Mouse (Mus musculus) forebrain, postnatal 0 days (tissue): Measurements from ENCODE around the gene Slc23a2. TPM values are rescaled to one million over a fixed set of nuclear protein-coding genes. Genes with fewer than 3 reads are reported as not detected.

Source experiments
- ATAC-seq: fragments of 200-750 bp; cut with Nextera tagmentation; 2 replicates; pipeline ENCODE4 v1.8.0; 2017; ENCODE audit warnings: mild to moderate bottlenecking, moderate library complexity
- DNase-seq: peaks from one replicate; pipeline ENCODE4 v3.0.0-alpha.2; 2015
- H3K27ac ChIP-seq: fragments of 300-500 bp; sonication (generic); 2 replicates; pipeline ENCODE4 v1.5.1; 2014; ENCODE audit warnings: low read depth, mild to moderate bottlenecking, antibody characterized with exemption, low read length, moderate library complexity, mixed read lengths
- H3K27me3 ChIP-seq: fragments of 300-500 bp; sonication (generic); 2 replicates; pipeline ENCODE4 v1.6.1; 2014; ENCODE audit warnings: mild to moderate bottlenecking, low read length, mixed read lengths; ENCODE audit not compliant: insufficient read depth
- H3K36me3 ChIP-seq: fragments of 300-500 bp; sonication (generic); 2 replicates; pipeline ENCODE4 v1.6.1; 2014; ENCODE audit warnings: mild to moderate bottlenecking, moderate library complexity; ENCODE audit not compliant: insufficient read depth
- H3K4me1 ChIP-seq: fragments of 300-500 bp; sonication (generic); 2 replicates; pipeline ENCODE4 v1.6.1; 2014; ENCODE audit warnings: antibody characterized with exemption; ENCODE audit not compliant: insufficient read depth
- H3K4me2 ChIP-seq: fragments of 300-500 bp; sonication (generic); 2 replicates; pipeline ENCODE4 v1.6.1; 2014; ENCODE audit warnings: low read depth, mild to moderate bottlenecking, moderate library complexity
- H3K4me3 ChIP-seq: fragments of 300-500 bp; sonication (generic); 2 replicates; pipeline ENCODE4 v1.5.1; 2014; ENCODE audit warnings: low read depth, low read length, mixed read lengths
- H3K9ac ChIP-seq: fragments of 300-500 bp; sonication (generic); 2 replicates; pipeline ENCODE4 v1.6.1; 2014; ENCODE audit warnings: mild to moderate bottlenecking
- H3K9me3 ChIP-seq: fragments of 300-500 bp; sonication (generic); 2 replicates; pipeline ENCODE4 v1.6.1; 2016; ENCODE audit warnings: low read length
- CTCF ChIP-seq: sonication (generic); IDR thresholded peaks from 2 replicates; pipeline ENCODE4 v1.5.1; 2016; ENCODE audit warnings: antibody characterized with exemption, control low read depth, low read depth
- WGBS: fragments of 180-500 bp; shearing (Covaris S2); extraction: QIAGEN DNeasy Blood & Tissue Kit; methylation state at CpG from one replicate; pipeline ENCODE4 v1.1.7; 2014; 5-methylcytosine and 5-hydroxymethylcytosine counted together
- polyA plus RNA-seq: library from polyadenylated mRNA; unstranded; fragments of >200 nt; fragmentation: Nextera tagmentation; extraction: Ambion mirVana; gene quantifications from 2 replicates; pipeline ENCODE4 v1.2.1, GENCODE M21; 2015
- total RNA-seq: library from RNA; depleted of rRNA; stranded (reverse); fragments of >200 nt; gene quantifications from 2 replicates; pipeline ENCODE4 v1.2.3, GENCODE M21; 2014

Gene Slc23a2
- total and polyA plus RNA-seq, 2 experiments from 2014 or later: 36.2 to 57.2 TPM

DNA sequence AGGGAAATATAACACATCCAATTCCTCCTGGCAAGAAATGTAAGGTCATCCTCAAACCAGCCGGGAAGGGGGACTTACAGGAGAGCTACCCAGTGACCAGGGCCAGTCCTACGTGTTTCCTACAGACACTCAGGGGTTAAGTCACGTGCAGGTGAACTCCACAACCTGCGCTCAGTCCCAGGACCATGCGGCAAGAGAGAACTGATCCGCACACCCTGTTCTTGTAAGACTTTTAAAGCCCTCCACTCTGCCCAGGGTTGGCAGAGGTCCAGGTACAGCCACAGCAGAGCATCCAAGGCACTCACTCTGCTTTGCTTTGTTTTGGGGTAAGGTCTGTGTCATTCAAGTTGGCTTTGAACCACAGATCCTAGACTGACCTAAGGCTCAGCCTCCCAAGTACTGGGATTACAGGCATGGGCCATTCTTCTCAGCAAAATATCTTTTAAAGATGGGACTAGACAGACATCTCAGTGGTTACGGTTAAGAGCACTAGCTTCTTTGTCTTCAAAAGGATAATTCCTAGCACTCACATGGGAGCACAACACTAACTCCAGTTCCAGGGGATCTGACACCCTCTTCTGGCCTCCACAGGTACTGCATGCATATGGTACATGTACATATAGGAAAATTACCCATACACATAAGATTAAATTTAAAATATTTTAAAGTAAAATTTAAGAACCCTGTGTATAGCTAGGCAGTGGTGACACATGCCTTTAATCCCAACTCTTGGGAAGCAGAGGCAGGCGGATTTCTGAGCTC, 8.9 kb downstream of the Slc23a2 start:
- 82% methylated on average over 8 of the region's 8 CpGs for WGBS
- DNase-seq (no peak), ATAC-seq (0 out of 2 replicates have a peak, but pooled peaks have one; percentile 30)
- Histone ChIP-seq H3K36me3 (no peaks in the 10 kb centered on the region), H3K4me1 (peaks cover 18% of the 10 kb centered on the region), H3K9me3 (no peaks in the 10 kb centered on the region), H3K27me3 (no peaks in the 10 kb centered on the region), H3K4me2 (no peak overlapping the region), H3K27ac (peak overlapping the region; percentile 40; the same call in 1 of the 2 replicates), H3K4me3 (no peak overlapping the region), H3K9ac (no peak overlapping the region)
- TF ChIP-seq CTCF: peak; percentile 51

DNA sequence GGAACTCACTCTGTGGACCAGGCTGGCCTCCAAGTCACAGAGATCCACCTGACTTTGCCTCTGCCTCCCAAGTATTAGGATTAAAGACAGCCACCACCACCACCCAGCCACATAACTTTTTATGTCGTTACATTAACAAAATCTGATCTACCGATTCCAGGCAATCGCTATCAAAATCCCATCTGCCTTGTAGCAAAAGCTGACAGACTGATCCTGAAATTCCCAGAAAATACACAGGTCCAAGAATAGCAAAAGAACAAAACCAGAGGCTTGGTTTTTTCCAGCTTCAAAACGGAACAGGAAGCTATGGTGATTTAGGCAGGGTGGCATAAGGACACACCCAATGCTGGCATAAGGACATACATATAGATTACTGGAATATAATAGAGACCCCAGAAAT, 10.2 kb downstream of the Slc23a2 start:
- TF ChIP-seq CTCF: no peak
- Histone ChIP-seq H3K4me2 (no peak overlapping the region), H3K9ac (no peak overlapping the region)

GRCm38 (mm10) chr2:132133436-132133835, 11.5 kb downstream of the Slc23a2 start:
- WGBS: 28% methylated on average over 2 of the region's 2 CpGs
- no peak overlapping the region for H3K9ac ChIP-seq
- H3K36me3 ChIP-seq: no peaks in the 10 kb centered on the region
- TF ChIP-seq CTCF: no peak
- no peak for ATAC-seq
- no peaks in the 10 kb centered on the region for H3K27me3 ChIP-seq
- no peak overlapping the region for H3K4me3 ChIP-seq
- peaks cover 18% of the 10 kb centered on the region for H3K4me1 ChIP-seq
- no peak overlapping the region for H3K27ac ChIP-seq
- H3K9me3 ChIP-seq: no peaks in the 10 kb centered on the region
- no peak for DNase-seq
- H3K4me2 ChIP-seq: no peak overlapping the region

More for the DNA sequence above, 10.2 kb downstream of the Slc23a2 start:
- Histone ChIP-seq H3K4me3 (no peak overlapping the region), H3K27me3 (no peaks in the 10 kb centered on the region), H3K36me3 (no peaks in the 10 kb centered on the region), H3K27ac (no peak overlapping the region), H3K9me3 (no peaks in the 10 kb centered on the region), H3K4me1 (peaks cover 18% of the 10 kb centered on the region)
- no peak for DNase-seq
- 53% methylated on average over 4 of the region's 4 CpGs for WGBS
- 0 out of 2 replicates have a peak, but pooled peaks have one; percentile 23 for ATAC-seq

DNA sequence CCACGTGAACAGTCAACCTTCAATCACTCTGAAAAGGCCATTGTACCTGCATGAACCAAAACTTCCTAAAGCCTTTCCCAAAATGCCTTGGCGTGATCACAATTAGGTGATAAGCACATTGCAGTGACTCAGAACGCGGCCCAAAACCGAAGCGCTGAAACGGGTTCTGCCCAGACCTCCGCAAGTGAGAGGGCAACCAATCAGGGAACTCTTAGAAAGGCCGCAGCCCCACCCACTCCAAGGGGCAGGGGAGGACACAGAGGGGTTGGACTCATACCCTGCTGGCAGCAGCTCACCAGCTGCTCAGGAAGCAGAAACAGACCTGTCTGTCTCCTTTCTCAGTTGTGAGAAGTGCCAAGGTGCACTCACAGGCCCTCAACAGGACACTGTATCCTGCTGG, 13.6 kb downstream of the Slc23a2 start:
- Histone ChIP-seq H3K36me3 (no peaks in the 10 kb centered on the region), H3K27me3 (no peaks in the 10 kb centered on the region), H3K4me3 (no peak overlapping the region), H3K9ac (no peak overlapping the region), H3K9me3 (no peaks in the 10 kb centered on the region), H3K4me2 (no peak overlapping the region; the same call in 1 of the 2 replicates), H3K4me1 (peaks cover 18% of the 10 kb centered on the region), H3K27ac (no peak overlapping the region)
- no peak for ATAC-seq
- no peak for DNase-seq
- no peak for TF ChIP-seq CTCF
- WGBS: 11% methylated on average over 9 of the region's 9 CpGs

GRCm38 (mm10) chr2:132129980-132130379, 14.9 kb downstream of the Slc23a2 start:
- Histone ChIP-seq H3K4me1 (peaks cover 8% of the 10 kb centered on the region; the same call in 1 of the 2 replicates), H3K9me3 (no peaks in the 10 kb centered on the region), H3K36me3 (no peaks in the 10 kb centered on the region), H3K9ac (no peak overlapping the region), H3K4me3 (no peak overlapping the region), H3K27me3 (no peaks in the 10 kb centered on the region), H3K27ac (no peak overlapping the region), H3K4me2 (no peak overlapping the region)
- TF ChIP-seq CTCF: no peak
- 91% methylated on average over 7 of the region's 7 CpGs for WGBS
- no peak for DNase-seq
- ATAC-seq: no peak

DNA sequence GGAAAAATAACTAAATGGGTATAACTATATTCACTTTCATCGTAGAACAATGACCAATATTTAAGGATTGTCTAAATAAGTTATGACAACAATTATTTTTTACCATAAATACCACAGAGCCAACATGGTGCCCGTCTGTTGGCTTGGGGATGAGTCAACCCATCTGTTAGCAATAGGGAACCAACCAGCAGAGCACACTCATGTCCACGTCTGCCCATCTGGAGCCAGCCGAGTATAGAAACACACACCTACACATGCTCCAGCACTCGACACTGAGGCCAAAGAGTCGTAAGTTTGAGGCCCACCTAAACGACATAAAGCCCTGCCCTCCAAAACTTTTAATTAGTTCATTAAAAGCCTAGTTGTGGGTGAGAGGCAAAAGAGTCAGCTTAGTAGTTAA, 15.7 kb downstream of the Slc23a2 start:
- Histone ChIP-seq H3K27ac (no peak overlapping the region), H3K36me3 (no peaks in the 10 kb centered on the region), H3K4me2 (no peak overlapping the region), H3K9ac (no peak overlapping the region), H3K27me3 (no peaks in the 10 kb centered on the region), H3K4me1 (peaks cover 4% of the 10 kb centered on the region; the same call in 1 of the 2 replicates), H3K4me3 (no peak overlapping the region), H3K9me3 (no peaks in the 10 kb centered on the region)
- DNase-seq (no peak), ATAC-seq (no peak)
- TF ChIP-seq CTCF: no peak
- WGBS: 79% methylated on average over 7 of the region's 7 CpGs

DNA sequence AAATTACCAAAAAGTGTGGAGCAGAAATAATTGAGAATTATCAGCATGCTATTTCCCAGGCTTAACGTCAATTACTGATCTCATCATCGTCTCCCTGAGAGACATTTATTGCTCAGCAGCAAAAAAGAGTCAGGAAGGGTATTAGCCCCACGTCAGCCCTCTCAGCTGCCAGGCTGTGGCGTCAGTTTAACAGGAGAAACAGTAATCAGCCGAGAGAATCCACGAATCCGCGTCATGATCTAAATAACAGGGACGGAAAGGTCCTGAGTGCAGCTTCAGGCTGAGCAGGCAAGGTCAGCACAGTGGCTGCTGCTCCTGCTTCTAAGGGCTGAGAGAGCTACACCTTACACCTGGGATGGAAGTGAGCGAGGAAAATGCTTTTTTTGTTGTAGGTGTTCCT, 17.0 kb downstream of the Slc23a2 start:
- H3K4me2 ChIP-seq: no peak overlapping the region
- DNase-seq (no peak), ATAC-seq (no peak)
- no peaks in the 10 kb centered on the region for H3K4me1 ChIP-seq
- no peak overlapping the region for H3K9ac ChIP-seq
- 35% methylated on average over 10 of the region's 10 CpGs for WGBS
- H3K36me3 ChIP-seq: no peaks in the 10 kb centered on the region
- no peak for TF ChIP-seq CTCF
- no peak overlapping the region for H3K27ac ChIP-seq
- H3K9me3 ChIP-seq: no peaks in the 10 kb centered on the region
- H3K27me3 ChIP-seq: no peaks in the 10 kb centered on the region
- no peak overlapping the region for H3K4me3 ChIP-seq
